In genomic region chr10:26804351-26804983, GRCm38 (mm10) we compare ENCODE assay signal across 27 mouse cellular contexts. TPM values are rescaled to one million over a fixed set of nuclear protein-coding genes. Genes with fewer than 3 reads are reported as not detected.
DNase-seq lines count a peak whose midpoint lies in the region; ATAC-seq and TF ChIP-seq lines count a peak whose summit lies in the region.
"Had no signal": no experiment of that assay in that cellular context is flagged by ENCODE, and none has a peak within 500 bp of the region (broad histone marks: within the 10 kb centered on the region; RNA-seq: fewer than 3 reads in every experiment).

No protein-coding gene starts in this region.

- no peak overlapping the region for H3K9ac ChIP-seq in forebrain, embryonic 16.5 days (replicated peaks; ENCODE audit: low read depth, low read length)
- no peak overlapping the region for H3K9ac ChIP-seq in intestine, postnatal 0 days (ENCODE audit: low read depth, low read length)
- no peak overlapping the region for H3K9ac ChIP-seq in intestine, embryonic 16.5 days (ENCODE audit: low read depth, low read length)
- no peak overlapping the region for H3K9ac ChIP-seq in midbrain, embryonic 13.5 days (replicated peaks)
- H3K9ac ChIP-seq: embryonic facial prominence, embryonic 12.5 days; heart, embryonic 12.5 days; intestine, embryonic 15.5 days; limb, embryonic 13.5 days; lung, embryonic 15.5 days; neural tube, embryonic 13.5 days had no signal

- WGBS in forebrain, embryonic 16.5 days, result 43% methylated on average over 5 of the region's 5 CpGs
- WGBS in forebrain, embryonic 10.5 days, result 52% methylated on average over 5 of the region's 5 CpGs
- WGBS in intestine, postnatal 0 days, result 64% methylated on average over 5 of the region's 5 CpGs
- 60% methylated on average over 5 of the region's 5 CpGs for WGBS in intestine, embryonic 16.5 days
- WGBS in midbrain, embryonic 13.5 days, result 54% methylated on average over 5 of the region's 5 CpGs
- 65% methylated on average over 5 of the region's 5 CpGs for WGBS in kidney, adult 2 months

- no peaks in the 10 kb centered on the region for H3K27me3 ChIP-seq in forebrain, embryonic 16.5 days (replicated peaks; ENCODE audit: control insufficient read depth, insufficient read depth, low read length)
- no peaks in the 10 kb centered on the region for H3K27me3 ChIP-seq in forebrain, embryonic 10.5 days (ENCODE audit: poor library complexity, severe bottlenecking)
- no peaks in the 10 kb centered on the region for H3K27me3 ChIP-seq in intestine, postnatal 0 days (replicated peaks; ENCODE audit: control insufficient read depth, insufficient read depth, low read length)
- no peaks in the 10 kb centered on the region for H3K27me3 ChIP-seq in intestine, embryonic 16.5 days (replicated peaks; ENCODE audit: control insufficient read depth, insufficient read depth, low read length)
- H3K27me3 ChIP-seq in midbrain, embryonic 13.5 days, result no peaks in the 10 kb centered on the region
- no peaks in the 10 kb centered on the region for H3K27me3 ChIP-seq in kidney, adult 2 months (replicated peaks; ENCODE audit: control insufficient read depth, insufficient read depth, low read length)
- H3K27me3 ChIP-seq: embryonic facial prominence, embryonic 12.5 days; heart, embryonic 12.5 days; intestine, embryonic 15.5 days; limb, embryonic 13.5 days; lung, embryonic 15.5 days; neural tube, embryonic 13.5 days had no signal

- H3K9me3 ChIP-seq in forebrain, embryonic 16.5 days (ENCODE audit: control insufficient read depth, low read length), result no peaks in the 10 kb centered on the region
- no peaks in the 10 kb centered on the region for H3K9me3 ChIP-seq in forebrain, embryonic 10.5 days
- no peaks in the 10 kb centered on the region for H3K9me3 ChIP-seq in intestine, postnatal 0 days (ENCODE audit: control insufficient read depth)
- no peaks in the 10 kb centered on the region for H3K9me3 ChIP-seq in intestine, embryonic 16.5 days (ENCODE audit: control insufficient read depth, low read length)
- no peaks in the 10 kb centered on the region for H3K9me3 ChIP-seq in midbrain, embryonic 13.5 days
- H3K9me3 ChIP-seq: embryonic facial prominence, embryonic 12.5 days; heart, embryonic 12.5 days; intestine, embryonic 15.5 days; limb, embryonic 13.5 days; lung, embryonic 15.5 days; neural tube, embryonic 13.5 days had no signal

- H3K36me3 ChIP-seq in forebrain, embryonic 16.5 days (ENCODE audit: control insufficient read depth, insufficient read depth), result no peaks in the 10 kb centered on the region
- no peaks in the 10 kb centered on the region for H3K36me3 ChIP-seq in forebrain, embryonic 10.5 days (replicated peaks)
- no peaks in the 10 kb centered on the region for H3K36me3 ChIP-seq in intestine, postnatal 0 days (ENCODE audit: control insufficient read depth, insufficient read depth)
- no peaks in the 10 kb centered on the region for H3K36me3 ChIP-seq in intestine, embryonic 16.5 days (ENCODE audit: control insufficient read depth, insufficient read depth, low read length)
- no peaks in the 10 kb centered on the region for H3K36me3 ChIP-seq in midbrain, embryonic 13.5 days
- H3K36me3 ChIP-seq in kidney, adult 2 months (ENCODE audit: control insufficient read depth, insufficient read depth, low read length), result no peaks in the 10 kb centered on the region
- H3K36me3 ChIP-seq: embryonic facial prominence, embryonic 12.5 days; heart, embryonic 12.5 days; intestine, embryonic 15.5 days; limb, embryonic 13.5 days; lung, embryonic 15.5 days; neural tube, embryonic 13.5 days had no signal

- no peak overlapping the region for H3K4me3 ChIP-seq in forebrain, embryonic 16.5 days (replicated peaks; ENCODE audit: low read length)
- H3K4me3 ChIP-seq in forebrain, embryonic 10.5 days, result no peak overlapping the region
- H3K4me3 ChIP-seq in intestine, postnatal 0 days (ENCODE audit: low read depth, low read length), result no peak overlapping the region
- no peak overlapping the region for H3K4me3 ChIP-seq in intestine, embryonic 16.5 days (ENCODE audit: low read length)
- H3K4me3 ChIP-seq in midbrain, embryonic 13.5 days (replicated peaks), result no peak overlapping the region
- no peak overlapping the region for H3K4me3 ChIP-seq in kidney, adult 2 months (ENCODE audit: insufficient read depth, low read depth, low read length)
- H3K4me3 ChIP-seq: embryonic facial prominence, embryonic 12.5 days; heart, embryonic 12.5 days; intestine, embryonic 15.5 days; left cerebral cortex, adult 2 months; limb, embryonic 13.5 days; lung, embryonic 15.5 days; neural tube, embryonic 13.5 days had no signal

- H3K27ac ChIP-seq in forebrain, embryonic 16.5 days (ENCODE audit: low read length), result no peak overlapping the region
- no peak overlapping the region for H3K27ac ChIP-seq in forebrain, embryonic 10.5 days
- no peak overlapping the region for H3K27ac ChIP-seq in intestine, postnatal 0 days (ENCODE audit: low read depth, low read length)
- H3K27ac ChIP-seq in intestine, embryonic 16.5 days (ENCODE audit: low read length), result no peak overlapping the region
- no peak overlapping the region for H3K27ac ChIP-seq in midbrain, embryonic 13.5 days
- no peak overlapping the region for H3K27ac ChIP-seq in kidney, adult 2 months (ENCODE audit: insufficient read depth, low read depth, low read length)
- H3K27ac ChIP-seq: embryonic facial prominence, embryonic 12.5 days; intestine, embryonic 15.5 days; left cerebral cortex, adult 2 months; limb, embryonic 13.5 days; lung, embryonic 15.5 days; neural tube, embryonic 13.5 days had no signal

- peaks cover 3% of the 10 kb centered on the region for H3K4me1 ChIP-seq in forebrain, embryonic 16.5 days (replicated peaks; ENCODE audit: control insufficient read depth, insufficient read depth, low read length)
- 0 out of 2 replicates have a peak, but pooled peaks cover 3% of the 10 kb centered on the region for H3K4me1 ChIP-seq in forebrain, embryonic 10.5 days
- peaks cover 4% of the 10 kb centered on the region; the same call in 1 of the 2 replicates for H3K4me1 ChIP-seq in intestine, postnatal 0 days (replicated peaks; ENCODE audit: control insufficient read depth, insufficient read depth, low read length)
- H3K4me1 ChIP-seq in intestine, embryonic 16.5 days (ENCODE audit: control insufficient read depth, insufficient read depth, low read length), result peaks cover 6% of the 10 kb centered on the region
- 0 out of 2 replicates have a peak, but pooled peaks cover 4% of the 10 kb centered on the region for H3K4me1 ChIP-seq in midbrain, embryonic 13.5 days (replicated peaks)
- peaks cover 3% of the 10 kb centered on the region; the same call in 1 of the 2 replicates for H3K4me1 ChIP-seq in kidney, adult 2 months (ENCODE audit: control insufficient read depth, insufficient read depth, low read length)
- H3K4me1 ChIP-seq: embryonic facial prominence, embryonic 12.5 days; intestine, embryonic 15.5 days; neural tube, embryonic 13.5 days had no signal

- ATAC-seq in forebrain, embryonic 16.5 days, result peak; percentile 39; the same call in 1 of the 2 replicates
- no peak for ATAC-seq in intestine, postnatal 0 days
- no peak for ATAC-seq in intestine, embryonic 16.5 days
- peak; percentile 70; the same call in 1 of the 2 replicates for ATAC-seq in midbrain, embryonic 13.5 days
- ATAC-seq: hindbrain, embryonic 16.5 days; intestine, embryonic 15.5 days had no signal

- no peak for TF ChIP-seq POLR2A in kidney, adult 2 months (IDR thresholded peaks at IDR 0.05; ENCODE audit: low read depth, low read length)

- no peak overlapping the region for H3K4me2 ChIP-seq in forebrain, embryonic 16.5 days (ENCODE audit: low read length)
- no peak overlapping the region for H3K4me2 ChIP-seq in intestine, postnatal 0 days (replicated peaks; ENCODE audit: low read depth)
- H3K4me2 ChIP-seq in intestine, embryonic 16.5 days (ENCODE audit: low read depth, low read length), result no peak overlapping the region
- H3K4me2 ChIP-seq in midbrain, embryonic 13.5 days (replicated peaks), result no peak overlapping the region
- H3K4me2 ChIP-seq: embryonic facial prominence, embryonic 12.5 days; heart, embryonic 12.5 days; intestine, embryonic 15.5 days; limb, embryonic 13.5 days; liver, embryonic 11.5 days; lung, embryonic 15.5 days; neural tube, embryonic 13.5 days had no signal

- TF ChIP-seq CTCF in intestine, postnatal 0 days (IDR thresholded peaks at IDR 0.05; ENCODE audit: low read depth), result 0 out of 2 replicates have a peak, but pooled peaks have one; percentile 14
- TF ChIP-seq CTCF in kidney, adult 2 months (conservative IDR thresholded peaks at IDR 0.05; ENCODE audit: insufficient read depth, insufficient read length, low read depth, low read length), result no peak

- no peak for DNase-seq in forebrain, embryonic 10.5 days (ENCODE audit: extremely low spot score, low spot score)
- peak; percentile 6 for DNase-seq in ZHBTc4 (ENCODE audit: low read depth, low spot score)
- DNase-seq in kidney, adult 2 months, result no peak
- no peak for DNase-seq in embryo, embryonic 10.5 days (ENCODE audit: low spot score)
- DNase-seq: adrenal gland, adult 8-10 months; cerebellum, adult 11 months; cerebellum, adult 9-10 months; cerebellum, postnatal 36 days; embryo, embryonic 11 days; gastrocnemius, postnatal 10 days; kidney, postnatal 14 days; right cerebral cortex, postnatal 4 days; thymus, adult 2 months; thymus, postnatal 4 days had no signal

RNA-seq across cellular contexts. Expression of gene Arhgap18, which starts 51.2 kb away (rescaled TPM):
- polyA plus RNA-seq in forebrain, embryonic 16.5 days (2015; fragmentation: Nextera tagmentation; extraction: Ambion mirVana), result 13.2 and 13.8 TPM in 2 replicates
- 13.0 and 13.9 TPM in 2 replicates for polyA plus RNA-seq in forebrain, embryonic 10.5 days (2016; fragmentation: Nextera tagmentation; extraction: Ambion mirVana)
- polyA plus RNA-seq in intestine, postnatal 0 days (2015; fragmentation: Nextera tagmentation; extraction: Ambion mirVana), result 30.5 TPM in 2 replicates
- polyA plus RNA-seq in intestine, embryonic 16.5 days (2015; fragmentation: Nextera tagmentation; extraction: Ambion mirVana), result 48.8 and 48.9 TPM in 2 replicates
- polyA plus RNA-seq in midbrain, embryonic 13.5 days (2015; fragmentation: Nextera tagmentation; extraction: Ambion mirVana), result 17.3 and 20.5 TPM in 2 replicates
- 7.4 and 10.7 TPM in 2 replicates for polyA plus RNA-seq in kidney, adult 2 months (2012; rRNA removed)

Comparison
In these comparisons a context has a peak if more than half of its experiments do, and no peak if none do; other contexts are left out.
1. ATAC-seq: peak in forebrain, embryonic 16.5 days (single experiment) and midbrain, embryonic 13.5 days (single experiment); none in intestine, postnatal 0 days (single experiment) and intestine, embryonic 16.5 days (single experiment).